Mouse (Mus musculus) lung, embryonic 16.5 days (tissue): ENCODE data around the gene 4931406C07Rik. TPM values are rescaled to one million over a fixed set of nuclear protein-coding genes. Genes with fewer than 3 reads are reported as not detected.
A peak's percentile ranks its signal among the peaks of the same experiment; 100 is the strongest.
"Not testable (repeated sequence)": the region's sequence is repeated elsewhere in the genome, so short reads cannot be mapped to it uniquely, and the experiment has no call there.

Experiments
- ATAC-seq: fragments of 200-750 bp; cut with Nextera tagmentation; 2 replicates; pipeline ENCODE4 v1.8.0; 2017; ENCODE audit warnings: low read depth, mild to moderate bottlenecking, moderate library complexity
- H3K27ac ChIP-seq: fragments of 300-500 bp; sonication (generic); 2 replicates; pipeline ENCODE4 v1.5.1; 2014; ENCODE audit warnings: mild to moderate bottlenecking, control low read depth, low read length
- H3K27me3 ChIP-seq: fragments of 300-500 bp; sonication (generic); 2 replicates; pipeline ENCODE4 v1.6.1; 2014; ENCODE audit warnings: low read depth, low read length, mixed read lengths; ENCODE audit not compliant: control insufficient read depth, insufficient read depth
- H3K36me3 ChIP-seq: fragments of 300-500 bp; sonication (generic); 2 replicates; pipeline ENCODE4 v1.6.1; 2014; ENCODE audit warnings: low read length; ENCODE audit not compliant: control insufficient read depth, insufficient read depth
- H3K4me1 ChIP-seq: fragments of 300-500 bp; sonication (generic); replicated peaks from 2 replicates; pipeline ENCODE4 v1.6.1; 2014; ENCODE audit warnings: low read length, mixed read lengths; ENCODE audit not compliant: control insufficient read depth, insufficient read depth
- H3K4me2 ChIP-seq: fragments of 300-500 bp; sonication (generic); 2 replicates; pipeline ENCODE4 v1.6.1; 2014; ENCODE audit warnings: low read depth, low read length, control low read depth
- H3K4me3 ChIP-seq: fragments of 300-500 bp; sonication (generic); 2 replicates; pipeline ENCODE4 v1.5.1; 2014; ENCODE audit warnings: mild to moderate bottlenecking, low read length, control low read depth
- H3K9ac ChIP-seq: fragments of 300-500 bp; sonication (generic); 2 replicates; pipeline ENCODE4 v1.6.1; 2014; ENCODE audit warnings: low read length, control low read depth
- H3K9me3 ChIP-seq: fragments of 300-500 bp; sonication (generic); 2 replicates; pipeline ENCODE4 v1.6.1; 2016; ENCODE audit warnings: low read length; ENCODE audit not compliant: control insufficient read depth
- WGBS: fragments of 180-500 bp; shearing (Covaris S2); extraction: QIAGEN DNeasy Blood & Tissue Kit; methylation state at CpG from one replicate; pipeline ENCODE4 v1.1.7; 2014; 5-methylcytosine and 5-hydroxymethylcytosine counted together
- polyA plus RNA-seq: library from polyadenylated mRNA; unstranded; fragments of >200 nt; fragmentation: Nextera tagmentation; extraction: Ambion mirVana; gene quantifications from 2 replicates; pipeline ENCODE4 v1.2.1, GENCODE M21; 2015

The 4931406C07Rik gene
- polyA plus RNA-seq, 1 experiment from 2014 or later, result 8.5 TPM

- Histone ChIP-seq H3K27ac (no peak overlapping the region), H3K36me3 (peaks cover 58% of the 10 kb centered on the region), H3K4me1 (peaks cover 18% of the 10 kb centered on the region), H3K4me3 (no peak overlapping the region), H3K4me2 (no peak overlapping the region), H3K9me3 (no peaks in the 10 kb centered on the region), H3K27me3 (no peaks in the 10 kb centered on the region), H3K9ac (no peak overlapping the region)
- 79% methylated on average over 2 of the region's 2 CpGs for WGBS
- no peak for ATAC-seq
Measured at GRCm38 (mm10) chr9:15312054-15312735, 5.9 kb upstream of the 4931406C07Rik start.

GRCm38 (mm10) chr9:15310179-15310578 lies 3.9 kb upstream of the 4931406C07Rik start:
- Histone ChIP-seq H3K27me3 (no peaks in the 10 kb centered on the region), H3K27ac (no peak overlapping the region), H3K36me3 (peaks cover 48% of the 10 kb centered on the region), H3K4me3 (no peak overlapping the region), H3K4me1 (peaks cover 21% of the 10 kb centered on the region), H3K4me2 (no peak overlapping the region), H3K9me3 (no peaks in the 10 kb centered on the region), H3K9ac (no peak overlapping the region)
- WGBS, result 79% methylated on average over 1 of the region's 1 CpGs
- ATAC-seq, result no peak

- Histone ChIP-seq H3K9ac (no peak overlapping the region), H3K4me3 (peak overlapping the region; percentile 13; the same call in 1 of the 2 replicates), H3K4me2 (peak overlapping the region; percentile 29), H3K27ac (no peak overlapping the region), H3K36me3 (peaks cover 41% of the 10 kb centered on the region), H3K4me1 (peaks cover 21% of the 10 kb centered on the region), H3K9me3 (no peaks in the 10 kb centered on the region), H3K27me3 (no peaks in the 10 kb centered on the region)
- ATAC-seq, result no peak
- 15% methylated on average over 4 of the region's 4 CpGs for WGBS
Measured at GRCm38 (mm10) chr9:15309425-15309824, 3.2 kb upstream of the 4931406C07Rik start.

- WGBS, result 37% methylated on average over 2 of the region's 2 CpGs
- no peak for ATAC-seq
- Histone ChIP-seq H3K4me3 (no peak overlapping the region), H3K36me3 (peaks cover 30% of the 10 kb centered on the region), H3K9ac (no peak overlapping the region), H3K27me3 (no peaks in the 10 kb centered on the region), H3K9me3 (no peaks in the 10 kb centered on the region), H3K4me2 (no peak overlapping the region), H3K4me1 (peaks cover 21% of the 10 kb centered on the region), H3K27ac (no peak overlapping the region)
Measured at GRCm38 (mm10) chr9:15308254-15308653, 2.0 kb upstream of the 4931406C07Rik start.

GRCm38 (mm10) chr9:15307257-15307656 lies 1.0 kb upstream of the 4931406C07Rik start:
- H3K4me1 ChIP-seq, result peaks cover 21% of the 10 kb centered on the region
- WGBS, result 4% methylated on average over 6 of the region's 6 CpGs
- peak overlapping the region; percentile 88 for H3K9ac ChIP-seq
- H3K4me3 ChIP-seq, result peak overlapping the region; percentile 65
- H3K36me3 ChIP-seq, result peaks cover 24% of the 10 kb centered on the region
- no peak overlapping the region for H3K27ac ChIP-seq
- ATAC-seq, result no peak
- no peaks in the 10 kb centered on the region for H3K27me3 ChIP-seq
- no peaks in the 10 kb centered on the region for H3K9me3 ChIP-seq
- peak overlapping the region; percentile 82 for H3K4me2 ChIP-seq

GRCm38 (mm10) chr9:15305503-15306397 lies 498 bp downstream of the 4931406C07Rik start, which contains the start of gene Taf1d:
TSS of gene Taf1d (plus strand) at chr9:15306214.
- Histone ChIP-seq H3K4me2 (peak within 1 kb of the TSS; percentile 82), H3K9me3 (no peaks in the 10 kb centered on the region), H3K27ac (peak within 1 kb of the TSS; percentile 88), H3K4me1 (peaks cover 29% of the 10 kb centered on the region), H3K4me3 (peak within 1 kb of the TSS; percentile 65), H3K36me3 (peaks cover 18% of the 10 kb centered on the region), H3K9ac (peak within 1 kb of the TSS; percentile 88), H3K27me3 (no peaks in the 10 kb centered on the region)
- 11% methylated on average over 45 of the region's 45 CpGs for whole genome bisulfite sequencing
- ATAC-seq, result peak; percentile 97

GRCm38 (mm10) chr9:15302881-15303280 lies 3.4 kb downstream of the 4931406C07Rik start:
- ATAC-seq, result no peak
- H3K36me3 ChIP-seq, result 0 out of 2 replicates have a peak, but pooled peaks cover 3% of the 10 kb centered on the region
- no peak overlapping the region for H3K4me2 ChIP-seq
- H3K9me3 ChIP-seq, result no peaks in the 10 kb centered on the region
- no peaks in the 10 kb centered on the region for H3K27me3 ChIP-seq
- H3K4me3 ChIP-seq, result no peak overlapping the region
- H3K27ac ChIP-seq, result no peak overlapping the region
- H3K4me1 ChIP-seq, result peaks cover 18% of the 10 kb centered on the region
- no peak overlapping the region for H3K9ac ChIP-seq
- 74% methylated on average over 2 of the region's 2 CpGs for WGBS

- 74% methylated on average over 6 of the region's 6 CpGs for WGBS
- ATAC-seq, H3K27ac ChIP-seq, H3K9ac ChIP-seq, H3K9me3 ChIP-seq, H3K36me3 ChIP-seq, H3K27me3 ChIP-seq, H3K4me2 ChIP-seq, H3K4me3 ChIP-seq: not testable (repeated sequence)
- peaks cover 10% of the 10 kb centered on the region for H3K4me1 ChIP-seq
Measured at GRCm38 (mm10) chr9:15302006-15302405, 4.2 kb downstream of the 4931406C07Rik start.

- peaks cover 10% of the 10 kb centered on the region for H3K4me1 ChIP-seq
Measured at GRCm38 (mm10) chr9:15301399-15301798, 4.8 kb downstream of the 4931406C07Rik start.

More at GRCm38 (mm10) chr9:15301399-15301798, 4.8 kb downstream of the 4931406C07Rik start:
- Histone ChIP-seq H3K27ac (peak overlapping the region; percentile 67), H3K27me3 (no peaks in the 10 kb centered on the region), H3K4me2 (peak overlapping the region; percentile 31), H3K4me3 (peak overlapping the region; percentile 1; the same call in 1 of the 2 replicates), H3K9ac (peak overlapping the region; percentile 52), H3K9me3 (no peaks in the 10 kb centered on the region), H3K36me3 (no peaks in the 10 kb centered on the region)
- no peak; the same call in none of the 2 replicates for ATAC-seq
- WGBS, result 8% methylated on average over 6 of the region's 6 CpGs
